Mouse (Mus musculus) stomach, postnatal 0 days (tissue): ENCODE measurements around the gene Fbxl7.

Experiments
- CTCF ChIP-seq: IDR thresholded peaks from 2 replicates; pipeline ENCODE4 v1.5.1; 2016; ENCODE audit warnings: antibody characterized with exemption, low read depth, mild to moderate bottlenecking, moderate library complexity
- EP300 ChIP-seq: optimal IDR thresholded peaks from 2 replicates; pipeline ENCODE3; 2016; ENCODE audit warnings: antibody characterized with exemption

DNA sequence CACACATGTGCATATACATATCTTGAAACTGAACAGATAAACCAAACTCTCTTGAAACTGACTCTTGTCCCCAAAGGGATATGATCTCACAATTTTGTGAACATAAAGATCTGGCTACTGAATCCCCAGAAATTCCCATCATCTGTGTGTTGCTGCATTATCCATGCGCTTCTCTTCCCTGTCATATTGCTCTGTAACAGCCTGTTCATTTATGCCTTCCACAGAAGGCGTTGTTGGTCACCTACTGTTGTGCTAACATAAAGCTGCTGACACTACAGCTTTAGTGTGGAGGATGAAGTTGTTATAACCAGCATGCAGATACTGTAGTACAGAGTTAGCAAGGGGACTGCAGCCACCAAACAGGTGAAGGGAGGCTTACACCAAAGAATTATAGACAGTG, 179.2 kb downstream of the Fbxl7 start:
- TF ChIP-seq CTCF: no peak
- no peak for TF ChIP-seq EP300
